Mouse (Mus musculus) cerebellum, adult 8-10 months (tissue): ENCODE results near the gene Nrros.

Experiments used
- DNase-seq: peaks from one replicate; pipeline ENCODE4 v3.0.0; 2022

Gene Nrros

DNA sequence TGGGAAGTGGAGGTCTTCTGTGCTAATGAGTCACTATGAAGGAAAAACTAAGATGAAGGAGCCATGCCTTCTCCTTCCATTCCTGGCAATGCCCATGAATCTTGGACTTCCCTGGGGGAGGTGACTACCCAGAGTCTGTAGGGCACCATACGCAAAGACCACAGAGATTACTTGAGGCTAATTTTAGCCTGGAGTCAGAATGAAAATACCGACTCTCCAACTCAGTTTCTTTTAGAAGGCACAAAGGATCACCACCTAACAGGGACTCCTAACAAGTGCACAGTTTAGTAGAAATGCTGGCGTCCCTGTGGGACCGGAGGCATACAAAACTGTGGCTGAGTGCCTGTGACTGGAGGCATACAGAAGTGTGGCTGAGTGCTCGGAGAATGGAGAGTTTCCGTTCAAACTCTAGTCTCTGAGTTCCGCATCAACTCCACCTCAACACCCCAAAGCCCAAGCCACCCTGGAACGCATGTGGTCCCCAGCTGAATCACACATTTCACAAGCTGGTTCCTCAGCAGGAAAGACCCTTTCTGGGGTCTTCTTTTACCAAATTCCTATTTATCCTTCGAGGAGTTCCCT, 4.6 kb downstream of the Nrros start:
- DNase-seq = no peak

GRCm38 (mm10) chr16:32158966-32159365, 6.4 kb downstream of the Nrros start:
- no peak for DNase-seq

DNA sequence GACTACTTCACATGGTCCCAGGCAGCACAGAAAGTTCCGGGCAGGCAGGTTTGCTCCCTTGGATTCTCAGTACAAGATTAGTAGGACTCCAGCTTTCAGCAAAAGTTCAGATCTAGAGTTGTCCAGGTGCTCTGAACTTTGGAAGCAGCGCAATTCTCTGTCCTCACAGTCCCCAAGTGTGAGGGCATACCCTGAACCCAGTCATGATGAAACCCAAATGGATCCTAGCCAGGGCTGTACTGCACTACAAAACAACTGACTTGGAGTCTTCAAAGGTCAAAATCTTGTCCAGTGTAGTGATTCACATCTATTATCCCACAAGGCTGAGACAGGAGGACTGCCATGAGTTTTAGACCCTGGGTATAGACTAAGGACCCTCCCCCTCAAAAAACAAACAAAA, 8.0 kb downstream of the Nrros start:
- no peak for DNase-seq

DNA sequence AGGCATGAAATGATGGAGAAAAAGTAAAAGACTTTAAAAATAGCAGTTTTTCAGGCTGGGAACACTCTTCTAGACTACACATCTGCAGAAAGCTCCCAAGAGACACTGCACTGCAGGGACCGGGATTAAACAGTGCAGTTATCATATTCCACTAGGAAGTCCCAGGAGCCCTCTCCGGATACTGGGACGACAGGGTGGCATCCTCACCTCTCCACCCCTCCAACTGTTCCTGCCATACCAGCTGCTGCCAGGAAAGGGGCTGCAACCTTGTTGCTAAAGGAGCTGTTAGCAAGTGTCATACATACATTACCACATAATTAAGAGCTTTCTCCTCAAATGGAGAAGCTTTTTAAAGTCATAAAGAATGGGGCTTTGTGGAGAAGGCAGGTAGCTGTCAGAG, 8.7 kb downstream of the Nrros start:
- DNase-seq = no peak

- peak; percentile 97 for DNase-seq
Measured at GRCm38 (mm10) chr16:32154437-32154836, 11.0 kb downstream of the Nrros start.

- DNase-seq = no peak
Measured at GRCm38 (mm10) chr16:32153976-32154375, 11.4 kb downstream of the Nrros start.

GRCm38 (mm10) chr16:32147589-32148207, 17.7 kb downstream of the Nrros start:
- DNase-seq = no peak

DNA sequence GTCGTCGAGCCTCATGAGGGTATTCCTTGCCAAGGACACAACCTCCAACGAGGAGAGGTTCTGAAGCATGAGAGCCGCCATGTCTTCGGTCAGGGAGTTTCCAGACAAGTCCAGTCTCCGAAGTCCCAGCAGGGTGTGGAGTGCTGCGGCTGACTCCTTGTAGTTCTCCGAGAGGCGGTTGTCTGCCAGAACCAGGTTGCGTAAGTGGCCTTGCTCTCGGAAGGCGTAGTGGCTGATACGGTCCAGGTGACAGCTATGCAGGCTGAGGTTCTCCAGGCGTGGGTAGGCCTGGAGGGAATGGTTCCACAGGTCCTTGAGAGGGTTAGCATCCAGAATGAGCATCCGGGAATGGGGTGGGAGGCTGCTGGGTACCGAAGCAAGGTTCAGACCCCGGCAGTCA, 20.8 kb downstream of the Nrros start:
- DNase-seq = no peak

GRCm38 (mm10) chr16:32143766-32144165, 21.6 kb downstream of the Nrros start:
- DNase-seq = peak; percentile 34

DNA sequence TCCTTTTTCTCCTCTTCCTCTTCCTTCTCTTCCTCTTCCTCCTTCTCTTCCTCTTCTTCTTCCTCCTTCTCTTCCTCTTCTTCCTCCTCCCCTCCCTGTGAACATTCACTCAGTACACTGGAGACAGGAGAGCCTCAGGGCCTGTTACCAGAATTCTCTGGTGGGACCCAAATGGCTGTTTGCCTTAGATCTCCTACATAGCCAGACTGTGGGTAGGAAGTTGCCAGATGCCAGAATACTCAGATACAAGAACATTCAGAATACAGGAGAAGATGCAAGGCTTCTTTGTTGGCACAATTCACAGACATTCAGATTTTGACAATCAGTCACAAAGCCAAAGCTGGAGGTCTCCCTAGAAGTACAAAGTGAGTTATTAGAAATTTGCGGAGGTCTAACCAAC, 26.4 kb downstream of the Nrros start:
- DNase-seq = no peak

DNA sequence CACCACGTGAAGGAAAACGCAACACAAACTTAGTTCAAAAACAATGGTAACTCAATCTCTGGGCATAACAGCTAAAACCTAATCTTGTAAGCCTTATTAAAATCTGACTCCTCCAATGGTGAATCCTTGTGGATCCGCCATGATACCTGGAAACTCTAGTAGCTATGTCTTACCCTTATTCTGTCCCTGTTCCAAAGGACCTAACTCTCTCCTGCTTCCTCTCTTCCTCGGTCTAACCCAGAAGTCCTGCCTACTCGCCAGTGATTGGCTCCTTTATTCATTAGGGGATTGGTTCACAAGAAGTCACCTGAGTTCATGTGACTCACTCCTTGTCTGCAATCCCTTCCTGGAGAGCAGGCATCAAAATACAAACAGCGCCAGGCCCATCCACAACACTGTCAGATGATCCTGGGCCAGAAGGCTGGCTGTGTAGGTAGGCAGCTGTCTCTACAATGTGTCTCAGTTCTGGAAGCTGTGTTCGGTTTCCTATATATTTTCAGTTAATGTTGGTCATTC, 29.5 kb downstream of the Nrros start:
- DNase-seq = no peak

- no peak for DNase-seq
Measured at GRCm38 (mm10) chr16:32133148-32133547, 32.2 kb downstream of the Nrros start.

DNA sequence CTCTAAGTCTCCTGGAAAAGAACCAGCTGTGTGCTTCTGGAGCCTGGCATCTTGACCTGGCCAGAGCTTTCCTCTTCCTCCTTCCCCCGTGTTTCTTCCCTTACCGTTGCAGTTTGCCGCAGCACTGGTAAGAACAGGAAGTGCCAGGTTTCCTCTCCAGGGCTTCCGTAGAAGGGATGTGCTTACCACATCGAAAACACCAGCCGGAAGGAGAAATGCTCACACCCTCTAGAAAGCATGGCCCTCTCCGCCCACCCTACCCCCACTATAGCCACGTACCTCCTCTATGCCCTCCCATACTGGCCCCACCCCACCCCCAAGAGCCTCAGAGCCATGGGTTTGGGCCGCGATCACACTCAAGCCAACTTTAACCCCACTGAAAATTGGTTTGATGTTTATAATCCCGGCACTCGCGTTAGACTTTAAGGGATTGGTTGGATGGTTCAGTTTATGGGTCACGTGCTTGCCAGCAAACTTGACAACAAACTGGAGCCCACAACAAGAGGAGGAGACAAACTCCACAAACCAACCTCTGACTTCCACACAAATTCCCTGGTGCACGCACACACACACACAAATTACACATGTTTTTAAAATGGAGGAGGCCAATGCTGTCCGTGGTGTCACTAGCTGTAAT, 35.1 kb downstream of the Nrros start:
- no peak for DNase-seq

DNA sequence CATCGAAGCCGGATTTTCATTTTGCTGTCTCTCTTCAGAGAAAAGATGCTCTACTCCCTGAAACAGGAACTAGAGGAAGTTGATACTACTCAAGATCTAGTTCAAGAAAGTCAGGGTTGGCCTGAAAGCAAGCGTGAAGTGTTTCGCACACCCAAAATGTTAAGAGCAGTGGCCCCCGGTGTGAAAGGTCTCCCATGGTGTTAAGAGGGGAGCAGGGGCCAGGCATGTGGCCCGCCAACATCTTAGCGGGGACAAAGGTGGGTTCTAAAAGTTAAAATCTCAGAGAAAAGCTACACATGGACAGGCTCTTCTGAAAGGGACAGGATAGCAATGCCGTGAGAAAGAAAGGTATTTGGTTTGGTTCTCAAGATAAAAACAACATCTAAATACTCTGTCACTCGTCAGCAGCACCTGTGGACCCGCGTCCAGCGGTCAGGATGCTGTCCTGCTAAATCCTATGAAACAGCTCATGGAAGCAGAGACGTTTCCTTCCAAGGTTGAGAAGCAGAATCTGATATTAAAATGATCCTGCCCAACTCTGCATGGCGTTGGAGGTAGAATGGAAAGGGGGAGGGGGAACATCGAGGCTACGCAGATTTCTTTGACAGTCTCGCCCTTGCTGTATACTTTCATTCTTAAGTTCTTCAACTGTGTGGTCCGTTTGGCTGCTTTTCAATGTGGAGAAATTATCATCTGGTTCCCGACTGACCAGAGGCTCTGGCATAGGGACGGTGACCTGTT, 35.8 kb downstream of the Nrros start:
- DNase-seq = no peak

- no peak for DNase-seq
Measured at GRCm38 (mm10) chr16:32127046-32127445, 38.3 kb downstream of the Nrros start.

- DNase-seq = no peak
Measured at GRCm38 (mm10) chr16:32125364-32125763, 40.0 kb downstream of the Nrros start.

GRCm38 (mm10) chr16:32124444-32125335, 40.7 kb downstream of the Nrros start:
- no peak for DNase-seq

GRCm38 (mm10) chr16:32124020-32124419, 41.4 kb downstream of the Nrros start:
- DNase-seq = no peak

DNA sequence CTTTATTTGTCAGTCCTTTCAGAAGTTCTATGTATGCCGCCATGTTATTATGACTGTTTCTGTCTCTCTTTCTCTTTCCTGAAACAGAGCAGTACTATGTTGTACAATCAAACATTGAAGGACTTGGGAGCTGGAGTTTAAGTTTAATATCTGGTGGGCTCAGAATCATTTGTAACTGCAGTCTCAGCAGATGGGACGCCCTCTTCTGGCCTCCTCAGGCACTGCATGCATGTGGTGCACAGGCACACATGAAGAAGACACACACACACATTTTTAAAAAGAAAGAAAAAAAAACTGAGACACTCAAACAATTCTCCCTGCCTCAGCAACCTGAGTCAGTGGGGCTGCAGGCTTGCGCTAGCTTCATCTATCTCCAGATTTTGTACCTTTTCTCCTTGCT, 44.9 kb downstream of the Nrros start:
- DNase-seq = no peak

DNA sequence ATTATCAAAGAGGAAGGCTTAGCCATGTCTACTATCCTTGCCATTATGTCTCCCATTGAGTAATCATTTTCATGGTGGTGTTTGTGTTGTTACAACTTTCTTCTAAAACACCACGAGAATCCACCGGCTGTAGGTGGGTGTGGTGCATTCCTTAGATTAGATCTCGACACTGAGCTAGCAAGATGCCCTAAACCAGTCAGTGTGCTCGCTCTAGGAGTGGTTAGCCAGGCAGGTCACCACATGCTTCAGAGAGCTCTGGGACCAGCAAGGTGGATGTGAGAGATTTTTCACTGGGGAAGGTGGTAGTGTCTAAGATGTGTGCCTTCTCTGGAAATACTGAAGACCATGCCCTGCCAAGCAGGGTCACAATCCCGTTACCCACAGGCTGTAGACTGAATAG, 49.2 kb downstream of the Nrros start:
- no peak for DNase-seq

DNA sequence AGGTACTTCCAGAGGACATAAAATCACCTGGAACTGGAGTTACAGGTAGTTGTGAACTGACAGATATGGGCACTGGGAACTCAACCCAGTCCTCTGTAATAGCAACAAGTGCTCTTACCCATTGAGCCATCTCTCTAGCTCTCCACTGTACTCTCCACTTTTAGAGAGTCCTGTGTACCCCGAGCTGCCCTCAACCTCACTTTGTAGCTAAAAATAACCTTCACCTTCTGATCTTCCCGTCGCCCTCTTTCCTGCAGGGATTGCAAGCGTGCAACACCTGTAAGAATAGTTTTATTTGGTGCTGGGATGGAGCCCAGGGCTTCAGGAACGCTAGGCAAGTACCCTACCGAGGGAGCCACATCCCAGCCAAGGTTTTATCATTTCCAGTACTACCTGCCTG, 49.6 kb downstream of the Nrros start:
- DNase-seq = no peak

GRCm38 (mm10) chr16:32114968-32115695, 50.3 kb downstream of the Nrros start:
- peak; percentile 86 for DNase-seq
